Mouse (Mus musculus): ENCODE measurements around the gene Mfsd9.

Gene Mfsd9

DNA sequence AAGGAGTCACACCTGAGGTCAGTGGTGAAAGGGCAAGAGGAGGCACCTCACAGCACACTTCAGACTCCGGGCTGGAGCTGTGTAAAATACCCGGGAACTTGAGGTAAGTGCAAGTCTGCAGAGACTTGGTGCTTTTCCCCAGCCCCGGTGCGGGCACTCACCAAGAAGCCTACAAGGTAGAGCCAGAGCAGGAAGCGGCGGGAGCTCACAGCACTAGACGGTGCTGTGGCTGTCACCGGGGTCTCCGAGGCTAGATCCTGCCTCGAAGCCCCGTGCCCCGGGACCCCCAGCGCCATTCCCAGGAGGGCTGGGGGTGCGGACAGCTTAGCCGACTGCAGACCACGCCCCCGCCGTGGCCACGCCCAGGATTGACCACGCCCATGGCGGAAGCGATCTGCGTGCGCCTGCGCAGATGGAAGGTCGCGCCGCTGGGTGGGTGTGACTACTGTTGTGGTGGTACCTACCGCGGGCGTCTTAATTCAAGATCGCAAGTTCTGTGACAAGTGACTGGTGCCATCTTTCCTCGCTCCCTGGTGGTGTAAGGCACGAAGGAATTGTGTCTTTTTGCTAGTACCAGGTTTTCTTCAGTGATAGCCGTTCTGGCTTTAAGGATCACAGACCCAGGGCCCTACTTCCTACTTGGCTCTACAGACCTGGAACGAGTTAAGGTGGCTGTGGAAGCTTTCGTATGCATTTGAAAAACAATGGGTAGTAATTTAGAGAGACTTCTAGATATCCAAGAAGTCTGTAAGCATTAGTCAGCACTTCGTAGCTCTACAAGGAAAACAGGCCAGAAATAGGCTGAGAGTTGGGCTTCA lies at the start of gene Mfsd9:
Mfsd9 (minus strand) TSS at position 364 of the 818 bp plus-strand sequence.
- peak; percentile 78 for DNase-seq (ENCODE audit: low read depth, low spot score)

GRCm38 (mm10) chr1:40835468-40835867 lies 45.0 kb upstream of the Mfsd9 start:
- no peak for DNase-seq (ENCODE audit: low read depth, low spot score)

GRCm38 (mm10) chr1:40830712-40831507 lies 40.4 kb upstream of the Mfsd9 start:
- no peak for DNase-seq (ENCODE audit: low read depth, low spot score)

- no peak for DNase-seq (ENCODE audit: low read depth, low spot score)
Measured at GRCm38 (mm10) chr1:40829213-40829914, 38.9 kb upstream of the Mfsd9 start.

DNA sequence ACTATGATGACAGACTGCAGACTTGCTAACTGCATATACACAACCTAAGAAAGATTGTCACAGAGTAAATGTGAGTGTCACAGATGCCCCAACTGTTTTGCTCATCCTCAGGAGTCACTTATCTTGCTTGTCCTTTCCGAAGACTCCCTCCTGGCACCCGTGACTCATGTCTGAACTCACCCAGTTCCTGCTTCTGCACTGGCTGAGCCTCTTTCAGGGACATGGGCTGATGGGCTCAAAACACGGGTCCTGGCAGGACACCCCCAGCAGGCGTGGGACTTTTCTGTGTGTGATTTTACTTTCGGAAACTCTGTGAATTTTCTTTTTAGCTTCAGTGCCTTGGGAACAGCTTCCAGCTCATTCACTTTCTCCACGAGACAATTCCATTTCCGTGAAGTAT lies 35.3 kb upstream of the Mfsd9 start:
- no peak for DNase-seq (ENCODE audit: low read depth, low spot score)

GRCm38 (mm10) chr1:40824936-40825335 lies 34.4 kb upstream of the Mfsd9 start:
- no peak for DNase-seq (ENCODE audit: low read depth, low spot score)

GRCm38 (mm10) chr1:40824517-40824916 lies 34.0 kb upstream of the Mfsd9 start:
- DNase-seq (ENCODE audit: low read depth, low spot score) = no peak

GRCm38 (mm10) chr1:40815071-40815845 lies 24.8 kb upstream of the Mfsd9 start:
- peak; percentile 12 for DNase-seq (ENCODE audit: low read depth, low spot score)

DNA sequence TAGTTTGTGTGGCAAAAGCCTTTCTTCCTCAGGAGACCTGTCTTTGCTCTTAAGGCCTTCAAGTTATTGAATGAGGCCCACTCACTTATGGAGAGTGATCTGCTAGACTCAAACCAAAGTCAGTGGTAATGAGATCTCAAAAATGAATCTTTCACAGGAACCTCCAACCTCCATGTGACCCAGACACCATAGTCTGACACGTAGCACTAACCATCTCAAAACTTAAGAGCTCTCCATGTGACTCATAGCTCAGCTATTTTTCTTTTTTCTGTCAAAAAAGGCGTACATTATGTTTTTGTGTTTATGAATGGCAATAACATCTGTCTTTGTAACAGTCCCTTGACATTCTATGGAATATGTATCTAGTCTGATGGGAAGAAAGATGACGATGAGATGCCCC lies 18.2 kb upstream of the Mfsd9 start:
- no peak for DNase-seq (ENCODE audit: low read depth, low spot score)

- DNase-seq (ENCODE audit: low read depth, low spot score) = no peak
Measured at GRCm38 (mm10) chr1:40805891-40806290, 15.4 kb upstream of the Mfsd9 start.

- DNase-seq (ENCODE audit: low read depth, low spot score) = no peak
Measured at GRCm38 (mm10) chr1:40805351-40805750, 14.9 kb upstream of the Mfsd9 start, which contains the start of gene Tmem182. TSS of gene Tmem182 (plus strand) at chr1:40805601.

DNA sequence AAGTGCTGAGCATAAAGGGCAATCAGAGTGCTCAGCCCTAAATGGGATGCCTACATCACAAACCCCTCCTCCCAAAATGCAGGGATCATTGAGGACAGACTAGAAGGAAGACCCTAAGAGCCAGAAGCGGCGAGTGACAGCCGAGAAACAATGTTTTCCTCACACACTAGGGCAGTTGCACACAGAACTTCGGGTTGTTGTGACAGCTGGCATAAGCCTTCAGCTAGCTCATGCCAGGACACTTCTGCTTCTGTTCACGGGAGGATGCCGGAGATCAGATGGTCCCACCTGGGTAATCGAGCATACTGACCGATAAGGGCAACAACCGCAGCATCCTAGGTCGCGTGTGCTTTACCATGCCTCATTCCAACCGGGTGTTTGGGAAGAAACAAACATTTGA lies 13.6 kb upstream of the Mfsd9 start:
- DNase-seq (ENCODE audit: low read depth, low spot score) = no peak

DNA sequence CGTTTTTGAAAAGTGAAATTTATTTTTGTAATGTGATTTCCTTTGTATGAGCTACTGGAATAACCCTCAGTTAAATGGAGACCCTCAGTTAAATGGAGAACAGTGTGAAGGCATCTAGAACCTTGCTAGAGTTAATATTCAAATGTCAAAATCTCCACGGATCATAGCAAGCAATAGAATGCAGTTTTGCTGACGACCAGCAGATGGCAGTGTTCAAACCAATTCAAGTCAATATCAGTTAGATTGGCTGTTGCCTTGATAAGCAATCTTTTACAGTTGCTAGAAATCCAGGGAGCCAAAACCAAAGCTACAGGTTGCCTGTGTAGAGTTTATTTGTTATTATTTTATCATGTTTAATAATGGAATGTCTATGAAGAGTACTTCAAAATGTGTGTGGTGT lies 12.3 kb upstream of the Mfsd9 start:
- DNase-seq (ENCODE audit: low read depth, low spot score) = peak; percentile 47

DNA sequence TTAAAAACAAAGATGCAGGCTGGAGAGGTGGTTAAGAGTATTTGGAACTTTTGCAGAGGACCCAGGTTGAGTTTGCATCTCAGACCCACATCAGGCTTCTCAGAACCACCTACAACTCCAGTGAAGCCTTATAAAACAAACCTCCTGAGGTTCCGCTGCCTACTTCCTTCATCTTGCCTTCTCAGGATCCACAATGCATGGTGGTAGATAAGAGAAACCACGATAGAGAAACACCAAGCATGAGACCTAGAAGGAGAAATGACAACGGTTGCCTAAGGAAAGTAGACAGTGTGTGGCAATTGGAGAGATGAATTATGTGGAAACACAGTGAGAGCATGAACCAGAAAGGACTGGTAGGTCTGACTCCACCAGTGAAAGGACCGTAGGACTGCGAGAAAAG lies 10.4 kb upstream of the Mfsd9 start:
- DNase-seq (ENCODE audit: low read depth, low spot score) = no peak

GRCm38 (mm10) chr1:40799121-40799520 lies 8.6 kb upstream of the Mfsd9 start:
- DNase-seq (ENCODE audit: low read depth, low spot score) = no peak

DNA sequence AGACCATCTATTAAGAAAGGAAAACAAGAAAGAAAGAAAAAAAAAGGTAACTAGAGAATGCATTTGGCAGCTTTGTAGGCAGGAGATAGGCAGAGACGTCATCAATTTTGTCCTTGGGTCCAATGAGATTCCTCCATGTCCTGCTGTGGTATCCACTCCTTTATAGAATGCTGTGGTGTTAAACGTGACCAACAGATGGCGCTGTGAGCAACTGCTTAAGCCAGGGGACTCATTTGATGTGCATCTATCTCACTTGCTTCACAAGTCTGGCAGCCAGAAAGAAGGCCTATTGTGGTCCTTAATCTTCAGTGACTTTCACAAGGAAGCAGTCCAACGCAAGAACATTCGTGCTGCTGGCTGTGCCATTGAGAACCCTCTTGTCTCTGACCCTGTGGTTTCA lies 6.9 kb upstream of the Mfsd9 start:
- peak; percentile 88 for DNase-seq (ENCODE audit: low read depth, low spot score)

- DNase-seq (ENCODE audit: low read depth, low spot score) = no peak
Measured at GRCm38 (mm10) chr1:40795508-40795907, 5.0 kb upstream of the Mfsd9 start.

- no peak for DNase-seq (ENCODE audit: low read depth, low spot score)
Measured at GRCm38 (mm10) chr1:40789666-40790233, 737 bp downstream of the Mfsd9 start.

DNA sequence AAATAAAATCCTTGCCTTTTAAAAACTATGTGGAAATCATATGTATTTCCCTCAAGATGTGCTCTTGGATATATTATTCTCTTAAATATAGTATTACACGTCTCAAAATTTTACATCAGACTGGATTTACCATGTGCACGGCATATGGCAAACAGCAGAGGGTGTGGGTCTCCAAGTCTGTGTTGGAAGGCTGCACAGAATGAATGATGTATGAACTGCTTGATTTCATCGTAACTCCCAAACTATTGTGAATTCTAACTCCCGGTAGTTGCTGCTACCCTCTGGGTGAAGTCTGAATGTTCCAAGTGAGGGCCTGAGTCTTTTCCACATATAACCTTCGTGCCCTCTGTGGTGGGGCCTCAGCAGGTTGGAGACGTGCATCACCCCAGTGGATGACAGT lies 1.5 kb downstream of the Mfsd9 start:
- no peak for DNase-seq (ENCODE audit: low read depth, low spot score)

DNA sequence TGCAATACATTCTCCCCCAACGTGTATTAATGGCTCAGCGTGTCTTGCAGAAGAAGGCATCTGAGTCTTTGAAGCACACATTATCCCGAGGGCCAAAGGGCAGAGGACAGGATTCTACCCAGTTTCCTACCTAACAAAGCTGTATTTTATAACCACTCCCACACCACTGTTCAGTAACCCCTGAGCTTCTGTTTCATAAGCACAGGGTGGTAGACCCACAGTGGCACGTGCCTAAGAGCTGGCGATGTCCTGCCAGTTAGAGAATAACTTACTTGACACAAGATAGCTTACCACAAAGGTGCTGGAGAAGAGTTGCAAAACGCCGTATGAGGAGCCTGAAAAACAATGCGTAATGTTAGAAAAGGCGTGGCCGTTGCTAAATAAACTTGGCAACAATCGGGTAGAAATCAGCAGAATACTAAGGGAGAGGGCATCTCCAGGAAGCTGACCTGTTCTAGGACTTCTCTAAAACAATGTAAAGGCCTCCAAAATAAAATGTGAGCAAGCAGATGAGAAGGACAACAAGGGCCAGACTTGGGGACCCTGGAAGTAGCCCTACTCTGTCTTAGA lies 4.5 kb downstream of the Mfsd9 start:
- DNase-seq (ENCODE audit: low read depth, low spot score) = no peak

- no peak for DNase-seq (ENCODE audit: low read depth, low spot score)
Measured at GRCm38 (mm10) chr1:40784306-40784705, 6.2 kb downstream of the Mfsd9 start.
